Mouse (Mus musculus): ENCODE data around the gene Alg3. TPM values are rescaled to one million over a fixed set of nuclear protein-coding genes. Genes with fewer than 3 reads are reported as not detected.

Alg3 gene
- total RNA-seq (2014; fragmentation: Nextera tagmentation), result 39.6 and 41.2 TPM in 2 replicates
- total RNA-seq (2017), result 18.2 and 25.2 TPM in 2 replicates

DNA sequence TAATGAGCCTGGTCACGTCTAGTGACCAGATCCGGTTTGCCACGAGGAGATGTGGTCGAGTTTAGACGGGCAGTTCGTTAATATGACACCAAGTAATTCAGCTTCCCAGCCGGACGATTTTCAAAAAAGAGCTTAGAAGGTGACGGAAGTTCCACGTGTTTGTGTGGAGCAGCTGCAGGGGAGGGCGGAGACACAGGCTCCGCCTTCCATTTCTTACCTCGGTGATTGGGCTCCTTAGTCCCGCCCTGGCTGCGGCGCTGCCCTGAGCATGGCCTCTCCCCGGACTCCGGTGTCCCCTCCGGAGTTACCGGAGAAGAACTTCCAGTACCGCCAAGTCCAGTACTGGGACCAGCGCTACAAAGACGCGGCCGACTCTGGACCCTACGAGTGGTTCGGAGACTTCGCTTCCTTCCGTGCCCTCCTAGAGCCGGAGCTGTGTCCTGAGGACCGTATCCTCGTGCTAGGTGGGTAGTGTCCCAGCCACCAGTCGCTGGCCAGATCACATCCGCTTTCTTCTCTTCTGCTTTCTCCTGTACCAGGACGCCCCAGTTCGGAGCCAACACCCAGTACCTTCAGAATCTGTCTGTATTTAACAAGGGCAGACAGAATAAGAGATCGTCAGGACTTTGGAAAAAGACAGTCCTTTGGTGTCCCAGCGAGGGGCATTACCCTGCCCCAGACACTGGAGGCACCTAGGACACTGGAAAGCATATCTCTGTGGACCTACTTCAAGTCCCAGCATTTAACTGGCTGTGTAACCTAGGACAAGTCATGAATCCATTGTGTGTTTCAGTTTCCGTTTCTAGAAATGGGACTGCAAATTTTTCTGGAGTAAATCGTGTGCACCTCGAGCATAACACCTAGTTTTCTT, at the start of gene Alg3, which contains the start of the genes Eef1akmt4 and Gm49333:
Alg3 (minus strand) TSS at position 379 of the 871 bp plus-strand sequence.
Eef1akmt4 (plus strand) TSS at position 237 of the 871 bp plus-strand sequence.
Gm49333 (plus strand) TSS at position 254 of the 871 bp plus-strand sequence.
- peak; percentile 94 for ATAC-seq (replicated peaks; ENCODE audit: poor library complexity, severe bottlenecking)

DNA sequence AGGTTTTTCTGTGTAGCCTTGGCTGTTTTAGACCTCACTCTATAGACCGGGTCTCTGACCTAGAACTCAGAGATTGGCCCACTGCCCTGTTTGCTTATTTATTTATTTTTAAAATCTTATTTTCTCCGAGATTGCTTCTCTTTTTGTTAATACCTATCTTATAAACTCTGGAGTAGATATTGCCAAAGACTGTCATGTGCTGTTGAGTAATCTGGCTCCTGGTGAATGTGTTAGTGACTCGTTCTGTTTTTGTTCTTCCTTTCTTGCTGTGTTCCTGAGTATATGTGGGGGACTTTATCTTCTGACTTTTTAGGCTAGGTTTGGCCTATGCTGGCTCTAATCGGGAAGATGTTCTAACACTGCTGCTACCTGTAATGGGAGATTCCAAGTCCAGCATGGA, 46.1 kb upstream of the Alg3 start:
- ATAC-seq (replicated peaks; ENCODE audit: poor library complexity, severe bottlenecking), result no peak

DNA sequence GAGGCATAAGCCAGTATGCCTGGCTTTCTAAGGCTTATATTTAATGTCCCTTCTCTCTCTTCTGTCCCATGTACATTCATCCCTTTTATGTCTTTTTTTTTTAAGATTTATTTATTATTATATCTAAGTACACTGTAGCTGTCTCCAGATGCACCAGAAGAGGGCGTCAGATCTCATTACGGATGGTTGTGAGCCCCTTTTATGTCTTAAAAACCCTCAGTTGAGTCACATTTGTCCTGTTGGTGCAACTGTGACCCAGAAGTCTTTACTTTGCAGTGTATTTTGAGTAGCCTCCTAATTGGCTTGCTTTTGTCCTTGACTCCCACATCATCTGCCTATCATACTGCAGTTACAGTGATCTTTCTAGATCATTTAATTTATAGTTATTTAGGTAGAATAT, 41.8 kb upstream of the Alg3 start:
- ATAC-seq (replicated peaks; ENCODE audit: poor library complexity, severe bottlenecking), result no peak

DNA sequence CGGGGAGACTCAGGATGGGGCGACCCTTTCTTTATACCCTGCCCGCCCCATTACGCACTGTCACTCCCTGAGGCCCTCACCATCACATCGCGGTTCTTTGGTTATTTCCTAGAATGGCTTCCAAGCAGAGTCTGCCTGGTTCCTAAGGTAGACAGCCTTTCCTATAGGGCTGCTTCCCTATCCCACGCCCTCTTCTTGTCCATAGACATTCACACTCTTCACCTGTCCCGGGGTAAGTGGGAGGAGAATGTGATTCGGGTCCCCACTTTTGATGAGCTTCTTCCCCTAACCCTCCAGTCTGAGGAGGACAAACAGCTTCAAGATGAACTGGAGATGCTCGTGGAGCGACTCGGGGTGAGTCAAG, 40.4 kb upstream of the Alg3 start:
- ATAC-seq (replicated peaks; ENCODE audit: poor library complexity, severe bottlenecking), result no peak; the same call in 1 of the 2 replicates

DNA sequence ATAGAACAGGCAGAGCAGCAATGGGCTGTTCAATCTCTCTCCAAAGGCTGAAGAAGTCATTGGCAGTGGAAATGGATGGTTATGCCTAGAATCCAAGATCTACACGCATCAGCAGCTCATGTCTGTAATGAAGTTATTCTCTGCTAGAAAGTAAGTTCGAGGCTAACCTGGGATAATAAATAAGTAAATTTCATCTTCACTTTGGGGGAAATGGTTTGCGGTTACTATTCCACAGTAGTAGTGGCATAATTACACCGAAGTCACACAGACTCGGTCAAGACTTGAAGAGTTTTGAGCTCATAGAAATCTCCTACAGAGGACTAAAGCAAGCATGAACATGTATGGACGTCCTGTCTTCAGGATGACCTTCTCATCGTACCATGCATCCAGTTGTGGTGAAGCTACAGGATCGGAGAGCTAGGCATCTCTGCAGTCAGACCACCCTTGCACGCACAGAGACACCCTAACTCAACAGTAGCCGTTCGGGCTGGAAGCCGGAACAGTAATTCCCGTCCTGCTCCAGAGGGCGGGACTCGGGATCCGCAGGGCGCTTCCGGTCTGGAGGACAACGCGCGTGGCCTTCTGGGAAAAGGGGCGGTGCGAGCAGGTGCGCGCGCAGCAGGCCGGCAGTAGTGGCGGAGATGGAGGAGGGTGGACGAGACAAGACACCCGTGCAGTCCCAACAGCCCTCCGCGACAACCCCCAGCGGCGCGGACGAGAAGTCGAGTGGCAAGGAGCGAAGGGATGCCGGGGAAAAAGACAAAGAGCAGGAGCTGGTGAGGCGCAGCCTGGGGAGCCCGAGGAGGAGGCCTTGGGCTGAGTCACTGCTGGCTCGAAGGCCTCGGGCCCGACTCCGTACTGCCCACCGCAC, 39.8 kb upstream of the Alg3 start, which contains the start of gene Psmd2:
Psmd2 (plus strand) TSS at position 577 of the 871 bp plus-strand sequence.
- ATAC-seq (replicated peaks; ENCODE audit: poor library complexity, severe bottlenecking), result peak; percentile 99

DNA sequence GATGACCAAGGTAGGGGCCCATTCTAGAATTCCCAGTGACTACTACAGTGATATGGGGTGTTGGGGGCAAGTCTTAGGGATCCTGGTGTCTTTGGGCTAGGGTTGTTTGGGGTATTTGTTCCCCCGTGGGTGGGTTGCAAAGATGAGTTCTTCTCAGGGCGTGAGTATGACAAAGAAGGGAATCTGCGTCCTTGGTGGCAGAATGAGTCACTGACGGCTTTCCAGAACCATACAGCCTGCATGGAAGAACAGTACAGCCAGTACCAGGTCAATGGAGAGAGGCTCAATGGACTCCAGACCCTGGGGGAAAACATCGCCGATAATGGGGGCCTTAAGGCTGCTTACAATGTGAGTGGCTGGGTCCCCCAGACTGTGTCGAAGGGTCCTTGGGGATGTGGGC, 32.4 kb upstream of the Alg3 start:
- ATAC-seq (replicated peaks; ENCODE audit: poor library complexity, severe bottlenecking), result no peak

DNA sequence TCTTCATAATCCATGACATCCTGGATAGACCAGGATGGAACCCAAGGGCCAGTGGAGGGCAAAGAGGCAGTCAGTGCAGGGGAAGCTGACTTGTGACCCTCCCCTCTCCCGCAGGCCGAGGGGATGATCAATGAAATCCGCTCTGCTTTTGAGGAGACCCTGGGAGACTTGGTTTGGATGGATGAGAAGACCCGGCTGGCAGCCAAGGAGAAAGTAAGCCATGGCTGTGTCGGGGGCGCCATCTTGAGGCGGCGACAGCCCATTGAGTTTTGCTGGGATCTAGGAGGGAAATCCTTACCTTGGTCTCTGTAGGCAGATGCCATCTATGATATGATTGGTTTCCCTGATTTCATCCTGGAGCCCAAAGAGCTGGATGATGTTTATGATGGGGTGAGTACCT, 30.6 kb upstream of the Alg3 start:
- ATAC-seq (replicated peaks; ENCODE audit: poor library complexity, severe bottlenecking), result peak; percentile 71

DNA sequence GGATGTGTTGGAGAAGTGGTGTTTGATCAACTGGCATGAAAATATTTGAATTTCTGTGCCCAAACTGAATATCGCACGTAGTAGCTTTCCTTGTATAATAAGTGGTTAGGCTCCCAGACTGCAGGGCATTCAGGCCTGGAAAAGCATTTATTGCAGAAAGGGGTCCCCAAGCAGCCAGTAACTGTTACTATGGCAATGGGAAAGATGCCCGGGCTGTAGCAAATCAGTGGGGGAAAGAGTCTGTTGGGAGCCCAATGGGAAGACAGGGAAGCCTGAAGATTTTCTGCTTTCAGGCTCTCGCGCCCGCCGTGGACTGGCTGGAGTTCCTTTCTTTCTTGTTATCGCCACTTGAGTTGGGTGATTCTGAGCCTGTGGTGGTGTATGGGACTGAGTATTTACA, 26.8 kb upstream of the Alg3 start:
- no peak for ATAC-seq (replicated peaks; ENCODE audit: poor library complexity, severe bottlenecking)

DNA sequence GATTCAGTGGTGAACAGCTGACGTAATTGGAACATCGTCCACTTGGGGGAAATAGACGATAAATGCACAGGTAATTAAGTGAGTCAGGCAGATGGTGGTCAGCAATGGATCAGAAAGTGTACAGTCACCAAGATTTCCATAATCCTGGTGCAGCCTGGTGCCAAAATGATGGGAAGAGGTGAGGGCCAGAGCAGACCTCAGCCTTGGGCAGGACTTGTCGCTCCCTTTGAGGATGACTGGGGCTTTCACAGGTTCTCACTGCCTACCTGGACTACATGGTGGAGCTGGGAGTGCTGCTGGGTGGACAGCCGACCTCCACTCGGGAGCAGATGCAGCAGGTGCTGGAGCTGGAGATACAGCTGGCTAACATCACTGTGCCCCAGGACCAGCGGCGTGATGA, 25.9 kb upstream of the Alg3 start:
- no peak for ATAC-seq (replicated peaks; ENCODE audit: poor library complexity, severe bottlenecking)

DNA sequence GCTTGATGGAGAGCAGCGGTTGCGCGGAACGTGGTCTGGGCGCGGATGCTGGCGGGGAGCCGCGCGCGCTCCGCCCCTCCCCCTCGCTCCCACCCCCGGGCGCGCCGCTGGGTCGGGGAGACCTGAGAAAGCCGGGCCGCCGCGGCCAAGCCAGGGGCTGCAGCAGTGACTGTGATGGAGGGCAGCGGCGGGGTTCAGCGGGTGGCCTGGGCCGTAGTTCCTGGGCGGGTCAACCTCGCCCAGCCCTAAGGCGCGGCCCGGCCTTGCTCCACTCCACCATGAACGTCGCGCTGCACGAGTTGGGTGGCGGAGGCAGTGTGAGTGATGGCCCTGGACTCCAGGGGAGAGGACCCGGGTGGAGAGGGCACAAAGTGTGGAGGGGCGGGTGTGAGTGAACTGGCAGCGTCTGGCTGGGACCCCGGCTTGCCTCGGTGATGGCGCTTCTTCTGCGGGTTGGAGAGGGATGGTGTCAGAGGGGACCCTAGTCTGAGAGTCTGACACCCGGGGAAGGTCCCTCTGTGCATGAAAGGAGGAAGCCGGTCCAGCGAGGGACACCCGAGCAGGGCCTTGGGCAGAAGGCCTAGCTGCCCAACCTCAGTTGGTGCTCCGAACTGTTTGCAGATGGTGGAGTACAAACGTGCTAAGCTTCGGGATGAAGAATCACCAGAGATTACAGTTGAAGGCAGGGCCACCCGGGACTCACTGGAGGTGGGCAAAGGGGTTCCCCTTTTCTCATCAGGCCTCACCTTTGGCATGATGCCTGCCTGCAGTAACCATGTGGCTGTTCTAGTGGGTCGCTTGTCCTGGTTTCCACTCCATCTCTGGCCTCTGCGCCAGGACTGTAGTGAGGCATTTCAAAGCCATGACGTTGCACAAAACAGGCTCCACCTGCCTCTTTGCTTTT, 18.4 kb upstream of the Alg3 start, which contains the start of gene Ece2:
Ece2 (plus strand) TSS at position 98 of the 904 bp plus-strand sequence.
- peak; percentile 56 for ATAC-seq (replicated peaks; ENCODE audit: poor library complexity, severe bottlenecking)

DNA sequence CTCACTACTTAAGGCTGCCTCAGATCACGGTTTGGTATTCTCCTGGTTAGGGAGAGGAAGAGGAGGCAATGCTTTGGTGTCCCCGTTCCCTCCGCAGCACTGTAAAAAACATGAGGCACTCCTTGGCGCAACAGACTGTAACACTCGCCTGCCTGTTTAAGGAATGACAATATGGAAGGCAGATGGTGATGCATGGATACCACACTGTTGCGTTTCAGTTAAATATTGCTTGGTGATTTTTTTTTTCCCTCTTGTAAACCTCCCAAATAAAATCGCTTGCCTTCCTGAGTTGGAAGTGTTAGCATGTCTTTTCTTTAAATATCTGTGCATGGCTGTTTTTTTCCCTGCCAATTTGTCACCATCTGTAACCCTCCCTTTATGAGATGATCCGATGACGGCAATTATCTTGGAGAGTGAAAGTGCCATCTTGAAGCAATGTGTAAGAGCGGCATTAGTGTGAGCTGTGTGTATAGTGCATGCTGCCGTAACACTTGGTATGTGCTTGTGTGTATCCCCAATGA, 17.4 kb upstream of the Alg3 start:
- no peak for ATAC-seq (replicated peaks; ENCODE audit: poor library complexity, severe bottlenecking)

DNA sequence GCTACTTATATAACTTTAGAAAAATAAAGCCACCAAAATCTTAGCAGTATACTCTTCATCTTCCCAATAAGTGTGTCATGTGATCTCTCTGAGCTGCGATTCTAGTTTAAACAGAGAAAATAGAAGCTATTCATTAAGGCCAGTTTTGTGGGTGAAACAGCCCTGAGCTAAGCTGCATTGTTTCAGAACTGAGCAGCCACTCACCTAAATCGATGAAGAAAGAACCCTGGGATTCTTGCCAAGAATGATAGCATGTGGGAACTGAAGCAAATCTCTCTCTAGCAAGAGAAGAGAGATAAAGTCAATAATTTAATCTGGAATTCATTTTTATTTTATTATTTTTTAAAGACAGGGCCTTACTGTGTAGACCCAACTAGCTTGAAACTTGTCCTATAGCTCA, 11.7 kb upstream of the Alg3 start:
- no peak for ATAC-seq (replicated peaks; ENCODE audit: poor library complexity, severe bottlenecking)

DNA sequence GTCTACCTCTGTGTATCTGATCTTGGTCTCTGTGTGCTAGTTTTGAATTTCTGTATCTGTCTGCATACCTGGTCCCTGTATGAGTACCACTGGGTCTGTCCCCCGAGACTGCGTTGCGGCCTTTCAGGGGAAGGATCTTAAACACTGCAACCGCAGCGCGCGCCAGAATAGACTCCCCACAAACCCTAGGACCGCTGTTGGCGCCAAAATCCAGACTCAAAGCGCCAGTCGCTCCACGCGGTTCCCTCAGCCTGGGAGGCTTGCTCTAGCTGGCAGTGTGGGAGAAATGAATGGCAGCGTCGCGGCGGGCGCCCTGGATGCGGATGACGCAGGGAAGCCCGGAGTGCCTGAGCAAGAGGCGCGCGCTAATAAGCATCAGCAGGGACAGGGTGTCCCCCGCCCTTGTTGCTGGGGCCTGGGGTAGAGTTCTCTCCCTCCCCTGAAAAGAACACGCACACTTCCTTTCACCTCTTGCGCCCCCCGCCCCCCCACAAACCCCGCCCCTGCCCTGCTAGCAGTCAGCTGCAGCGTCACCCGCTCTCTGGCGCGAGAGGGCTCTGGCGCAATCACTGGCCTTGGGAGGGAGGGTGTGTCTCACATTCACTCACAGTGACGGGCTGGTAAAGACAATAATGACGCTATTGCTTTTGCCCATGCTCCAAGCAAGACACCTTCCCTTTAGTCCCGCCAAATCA, 10.6 kb upstream of the Alg3 start:
- ATAC-seq (replicated peaks; ENCODE audit: poor library complexity, severe bottlenecking), result peak; percentile 80

DNA sequence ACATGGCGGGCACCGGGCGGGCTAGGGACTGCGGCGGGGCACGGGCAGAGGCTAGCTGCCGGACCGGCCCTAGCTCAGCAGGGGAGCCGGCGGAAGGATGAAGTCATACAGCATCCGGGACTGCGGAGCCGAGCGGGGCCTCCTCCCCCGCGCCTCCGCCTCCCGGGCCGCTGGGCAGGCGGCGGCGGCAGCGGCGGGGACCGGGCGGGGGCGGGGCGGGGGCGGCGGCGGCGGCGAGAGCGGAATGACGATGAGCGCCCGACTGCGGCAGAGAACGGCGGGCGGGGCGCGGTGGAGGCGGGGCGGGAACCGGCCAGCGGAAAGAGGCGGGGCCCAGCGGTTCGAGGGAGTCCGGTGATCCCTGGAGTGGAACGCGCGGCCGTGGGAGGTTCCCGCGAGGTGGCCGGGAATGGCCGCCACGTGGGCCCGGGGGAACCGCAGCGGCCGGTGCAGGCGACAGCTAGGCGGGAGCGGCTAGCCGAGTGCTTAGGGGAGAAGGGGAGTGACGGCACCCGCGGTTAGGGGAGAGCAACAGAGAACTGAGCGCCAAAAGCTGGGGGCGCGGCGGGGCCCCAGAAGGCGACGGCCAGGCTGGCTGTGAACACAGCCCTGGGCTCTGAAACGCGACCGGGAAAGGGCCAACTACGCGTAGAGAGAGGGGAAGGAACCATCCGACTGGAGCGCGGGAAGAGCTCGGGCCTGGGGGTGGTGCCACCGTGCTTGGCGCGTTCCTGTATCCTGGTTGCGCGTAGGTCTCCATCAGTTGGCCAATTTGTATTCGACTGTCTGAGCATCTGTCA, 9.9 kb upstream of the Alg3 start, which contains the start of gene Camk2n2:
Camk2n2 (minus strand) TSS at position 97 of the 800 bp plus-strand sequence.
- ATAC-seq (replicated peaks; ENCODE audit: poor library complexity, severe bottlenecking), result peak; percentile 38

DNA sequence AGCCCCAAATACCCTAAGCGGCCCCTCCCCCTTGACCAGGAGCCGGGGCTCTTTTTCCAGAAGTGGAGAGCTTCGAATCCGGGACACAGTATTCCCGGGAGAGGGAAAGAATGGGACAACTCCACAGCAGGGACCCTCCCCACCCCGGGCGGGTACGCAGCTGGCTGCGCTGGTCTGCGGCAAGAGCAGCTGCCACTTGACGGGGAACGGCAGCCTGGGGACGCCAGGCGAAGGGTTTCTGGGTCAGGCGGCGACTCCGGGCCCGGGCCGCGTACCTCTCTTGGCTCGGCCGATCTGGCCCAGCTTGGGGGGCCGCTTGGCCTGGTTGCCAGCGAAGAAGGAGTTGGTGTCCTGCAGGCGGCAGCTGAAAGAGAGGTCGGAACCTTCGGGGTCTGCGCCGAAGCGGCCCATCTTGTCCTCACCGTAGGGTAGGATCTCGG, 9.2 kb upstream of the Alg3 start:
- 0 out of 2 replicates have a peak, but pooled peaks have one; percentile 1 for ATAC-seq (replicated peaks; ENCODE audit: poor library complexity, severe bottlenecking)

DNA sequence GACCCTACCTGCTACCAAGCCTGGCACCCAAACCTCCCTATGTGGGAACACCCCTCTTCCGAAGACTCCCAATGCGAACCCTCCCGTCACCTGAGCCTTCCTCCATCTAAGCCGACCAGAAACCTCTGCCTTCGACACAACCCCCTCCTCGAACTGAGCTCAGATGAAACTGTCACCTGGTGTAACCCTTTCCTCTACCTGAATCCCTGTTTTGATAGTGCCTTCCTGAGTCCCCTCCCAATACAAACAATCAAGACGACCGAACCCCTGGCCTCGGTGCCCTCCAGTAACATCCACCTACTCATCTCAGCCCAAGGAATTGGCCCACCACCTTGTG, 8.8 kb upstream of the Alg3 start:
- ATAC-seq (replicated peaks; ENCODE audit: poor library complexity, severe bottlenecking), result no peak

DNA sequence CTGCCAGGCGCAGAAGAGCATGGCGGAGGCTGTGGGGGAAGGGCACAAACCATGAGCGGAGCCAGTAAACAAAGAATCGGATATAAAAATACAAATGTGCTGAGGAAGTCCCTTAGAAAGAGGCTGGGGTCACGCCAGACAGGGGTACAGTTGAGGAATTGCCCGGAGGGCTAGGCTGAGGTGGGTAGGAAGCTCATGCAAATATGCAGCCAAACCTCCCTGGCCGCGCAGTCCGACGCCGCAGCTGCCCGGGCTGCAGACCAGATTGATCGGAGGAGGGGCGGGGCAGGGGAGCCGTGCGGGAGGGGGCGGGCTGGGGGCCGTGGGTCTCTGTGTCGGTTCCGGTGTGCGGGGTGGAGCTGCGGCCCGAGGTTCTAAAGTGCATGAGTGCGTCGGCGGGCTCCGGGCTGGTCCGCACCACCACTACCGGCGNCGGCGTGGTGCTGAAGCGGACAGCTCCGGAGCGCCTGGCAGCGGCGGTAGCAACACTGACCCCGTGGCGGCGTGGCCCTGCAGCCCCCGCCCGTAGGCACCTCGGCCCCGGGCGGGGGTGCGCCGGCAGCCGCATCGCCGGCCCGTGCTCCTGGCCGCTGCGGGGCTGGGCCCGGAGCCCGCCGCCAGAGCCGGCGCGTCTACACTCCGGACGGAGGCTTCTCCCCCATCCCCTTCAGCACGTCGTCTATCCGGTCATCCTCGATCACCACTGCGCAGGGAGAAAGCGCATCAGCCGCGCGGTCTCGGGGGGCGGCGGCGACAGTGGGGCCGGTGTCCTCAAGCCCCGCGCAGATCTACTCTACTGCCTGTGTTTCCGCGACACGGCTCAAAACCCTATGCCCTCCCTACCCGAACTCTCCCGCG, 8.2 kb upstream of the Alg3 start:
- ATAC-seq (replicated peaks; ENCODE audit: poor library complexity, severe bottlenecking), result peak; percentile 54
